Mouse (Mus musculus) myocyte (in vitro differentiated cells): ENCODE data around the gene Epb42.

ENCODE experiments used
- E2F4 ChIP-seq: IDR thresholded peaks from one replicate; pipeline ENCODE4 v1.6.1; 2011; ENCODE audit warnings: mild to moderate bottlenecking, control low read depth, moderate library complexity; ENCODE audit not compliant: insufficient read depth
- MAX ChIP-seq: IDR thresholded peaks from one replicate; pipeline ENCODE4 v1.6.1; 2011; ENCODE audit warnings: low read depth, mild to moderate bottlenecking, control low read depth
- MYOD1 ChIP-seq, 3 experiments: IDR thresholded peaks; one replicate each; pipeline ENCODE4 v1.6.1; 2011; ENCODE audit warnings: control low read depth in 2 of 3, low read depth in 2 of 3, mild to moderate bottlenecking in 2 of 3, moderate library complexity in 1 of 3; ENCODE audit not compliant: insufficient read length in 2 of 3, control insufficient read depth in 1 of 3
- MYOG ChIP-seq, 3 experiments: IDR thresholded peaks; one replicate each; pipeline ENCODE4 v1.6.1; 2011; ENCODE audit warnings: control low read depth in 2 of 3, low read depth in 2 of 3, mild to moderate bottlenecking in 2 of 3; ENCODE audit not compliant: insufficient read length in 2 of 3, control insufficient read depth in 1 of 3, insufficient read depth in 1 of 3
- POLR2A ChIP-seq: IDR thresholded peaks from one replicate; pipeline ENCODE4 v1.6.1; 2011; ENCODE audit warnings: low read depth, mild to moderate bottlenecking, control low read depth, moderate library complexity; ENCODE audit not compliant: insufficient read length
- REST ChIP-seq: IDR thresholded peaks from one replicate; pipeline ENCODE4 v1.6.1; 2011; ENCODE audit warnings: mild to moderate bottlenecking, control low read depth, moderate library complexity; ENCODE audit not compliant: insufficient read depth, insufficient read length
- TCF12 ChIP-seq: IDR thresholded peaks from one replicate; pipeline ENCODE4 v1.6.1; 2011; ENCODE audit warnings: mild to moderate bottlenecking, control low read depth; ENCODE audit not compliant: poor library complexity, insufficient read depth, severe bottlenecking
- TCF3 ChIP-seq: IDR thresholded peaks from one replicate; pipeline ENCODE4 v1.6.1; 2011; ENCODE audit warnings: low read depth, control low read depth; ENCODE audit not compliant: insufficient read length
- USF1 ChIP-seq: IDR thresholded peaks from one replicate; pipeline ENCODE4 v1.6.1; 2011; ENCODE audit warnings: low read depth, mild to moderate bottlenecking, control low read depth, moderate library complexity

DNA sequence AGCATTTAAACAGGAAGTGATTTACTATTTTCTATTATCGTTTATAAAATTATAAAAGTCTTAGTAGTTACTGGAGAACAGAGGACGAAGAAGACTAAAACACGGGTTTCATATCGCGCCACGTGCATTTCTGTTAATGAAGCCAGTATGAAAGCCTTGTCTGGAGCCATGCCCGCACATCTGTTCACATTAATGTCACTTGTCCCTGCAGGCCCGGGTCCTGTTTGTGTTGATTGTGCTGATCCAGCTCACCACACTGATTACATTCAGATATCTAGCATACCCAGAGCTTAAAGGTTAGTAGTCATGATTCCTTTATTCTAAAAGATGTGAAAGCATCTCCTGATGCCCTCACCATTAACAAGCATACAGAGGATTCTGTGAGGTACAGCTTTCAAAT, 38.0 kb downstream of the Epb42 start:
- no peak for TF ChIP-seq MYOG (IDR thresholded peaks at IDR 0.05; ENCODE audit: control insufficient read depth in 1 of 3, insufficient read depth in 1 of 3, insufficient read length in 2 of 3, low read depth in 2 of 3)
- no peak for TF ChIP-seq POLR2A
- no peak for TF ChIP-seq TCF3
- no peak for TF ChIP-seq USF1
- TF ChIP-seq TCF12 = no peak
- no peak for TF ChIP-seq MYOD1 (IDR thresholded peaks at IDR 0.05; ENCODE audit: control insufficient read depth in 1 of 3, insufficient read length in 2 of 3, low read depth in 2 of 3)
- TF ChIP-seq MAX = no peak
- no peak for TF ChIP-seq E2F4
- TF ChIP-seq REST = no peak
